ENCODE assay signal across 18 mouse cellular contexts in genomic region chr12:78327946-78328345, GRCm38 (mm10).
DNase-seq lines count a peak whose midpoint lies in the region; ATAC-seq lines count a peak whose summit lies in the region.
"Had no signal": no experiment of that assay in that cellular context is flagged by ENCODE, and none has a peak within 500 bp of the region (broad histone marks: within the 10 kb centered on the region; RNA-seq: fewer than 3 reads in every experiment).

No protein-coding gene starts in this region.

- H3K36me3 ChIP-seq in megakaryocyte, embryonic 14.5 days (replicated peaks; ENCODE audit: low read length): peaks cover 7% of the 10 kb centered on the region
- no peaks in the 10 kb centered on the region for H3K36me3 ChIP-seq in liver, embryonic 12.5 days
- H3K36me3 ChIP-seq: forebrain, embryonic 15.5 days; limb, embryonic 12.5 days; lung, embryonic 15.5 days had no signal

- no peak overlapping the region for H3K27ac ChIP-seq in liver, embryonic 12.5 days
- H3K27ac ChIP-seq: forebrain, embryonic 15.5 days; kidney, postnatal 0 days; limb, embryonic 12.5 days; lung, embryonic 15.5 days had no signal

- DNase-seq in heart, adult 11 months: peak; percentile 74
- no peak for DNase-seq in heart, postnatal 4 days
- no peak for DNase-seq in neural tube, embryonic 10.5 days (ENCODE audit: extremely low spot score, low spot score)
- no peak for DNase-seq in natural killer cell, adult 2 months (ENCODE audit: low spot score in 2 of 2)
- no peak for DNase-seq in spleen, postnatal 4 days (ENCODE audit: low spot score in 2 of 2)
- DNase-seq: cerebellum, adult 9-10 months; gastrocnemius, postnatal 25 days; retina, postnatal 1 day; thymus, postnatal 25 days had no signal

- no peaks in the 10 kb centered on the region for H3K27me3 ChIP-seq in megakaryocyte, embryonic 14.5 days (replicated peaks)
- no peaks in the 10 kb centered on the region for H3K27me3 ChIP-seq in liver, embryonic 12.5 days (replicated peaks)
- H3K27me3 ChIP-seq: forebrain, embryonic 15.5 days; limb, embryonic 12.5 days; lung, embryonic 15.5 days had no signal

- no peak overlapping the region for H3K9ac ChIP-seq in liver, embryonic 12.5 days
- H3K9ac ChIP-seq: forebrain, embryonic 15.5 days; limb, embryonic 12.5 days; lung, embryonic 15.5 days had no signal

- H3K9me3 ChIP-seq in megakaryocyte, embryonic 14.5 days: no peaks in the 10 kb centered on the region
- no peaks in the 10 kb centered on the region for H3K9me3 ChIP-seq in liver, embryonic 12.5 days (replicated peaks)
- H3K9me3 ChIP-seq: forebrain, embryonic 15.5 days; limb, embryonic 12.5 days; lung, embryonic 15.5 days had no signal

- ATAC-seq in megakaryocyte, adult 5-6 weeks (ENCODE audit: poor library complexity, severe bottlenecking): no peak
- ATAC-seq in liver, embryonic 12.5 days: peak; percentile 97
- ATAC-seq: forebrain, embryonic 15.5 days; inflammation-experienced regulatory T-cells, adult 6 months; midbrain, embryonic 16.5 days had no signal

- peaks cover 6% of the 10 kb centered on the region; the same call in 1 of the 2 replicates for H3K4me1 ChIP-seq in megakaryocyte, embryonic 14.5 days
- H3K4me1 ChIP-seq in liver, embryonic 12.5 days: peaks cover 10% of the 10 kb centered on the region
- H3K4me1 ChIP-seq: forebrain, embryonic 15.5 days; limb, embryonic 12.5 days; lung, embryonic 15.5 days had no signal

- H3K4me3 ChIP-seq in megakaryocyte, embryonic 14.5 days (replicated peaks): peak overlapping the region; percentile 25
- no peak overlapping the region for H3K4me3 ChIP-seq in liver, embryonic 12.5 days
- H3K4me3 ChIP-seq: forebrain, embryonic 15.5 days; limb, embryonic 12.5 days; lung, embryonic 15.5 days had no signal

- peak overlapping the region; percentile 18; the same call in 1 of the 2 replicates for H3K4me2 ChIP-seq in liver, embryonic 12.5 days
- H3K4me2 ChIP-seq: forebrain, embryonic 15.5 days; limb, embryonic 12.5 days; lung, embryonic 15.5 days had no signal

- WGBS in liver, embryonic 12.5 days (ENCODE audit: insufficient replicate concordance): 48% methylated on average over 4 of the region's 4 CpGs
